Mouse (Mus musculus) T-helper 2 cell (primary cell): ENCODE measurements at regions not wholly inside any gene's neighbourhood (a gene's known extent, or its start where the extent isn't known, plus 50 kb on each side); places are given as distances from the start of the nearest gene placed in this dataset.

Experiments
- in situ Hi-C: fragments of 300-600 bp; cut with MboI, MseI; formaldehyde crosslinking; loops from one replicate; pipeline ENCODE4 v1.15.1; 2025; ENCODE audit warnings: high pct_unique_total_duplicates

GRCm38 (mm10) chr4:95180999-95181398 lies 129.0 kb upstream of the Jun start:
- in situ Hi-C loops, result no loop called here

GRCm38 (mm10) chr4:95184180-95184579 lies 132.2 kb upstream of the Jun start:
- in situ Hi-C loops, result no loop called here

- in situ Hi-C loops, result no loop called here
These were observed 133.3 kb upstream of the Jun start for GRCm38 (mm10) chr4:95185113-95185915.

GRCm38 (mm10) chr4:95185916-95186200 lies 133.8 kb upstream of the Jun start:
- in situ Hi-C loops, result no loop called here

GRCm38 (mm10) chr4:95188107-95188506 lies 136.1 kb upstream of the Jun start:
- in situ Hi-C loops, result no loop called here

GRCm38 (mm10) chr4:95191654-95192406 lies 139.8 kb upstream of the Jun start:
- in situ Hi-C loops, result no loop called here

- in situ Hi-C loops, result no loop called here
These were observed 140.5 kb upstream of the Jun start for GRCm38 (mm10) chr4:95192562-95192961.

GRCm38 (mm10) chr4:95193028-95193427 lies 141.0 kb upstream of the Jun start:
- in situ Hi-C loops, result no loop called here

- in situ Hi-C loops, result no loop called here
These were observed 141.5 kb upstream of the Jun start for GRCm38 (mm10) chr4:95193473-95193872.

- in situ Hi-C loops, result no loop called here
These were observed 142.8 kb upstream of the Jun start for GRCm38 (mm10) chr4:95194621-95195455.

- in situ Hi-C loops, result no loop called here
These were observed 144.1 kb upstream of the Jun start for GRCm38 (mm10) chr4:95196106-95196505.

GRCm38 (mm10) chr4:95197077-95197711 lies 145.2 kb upstream of the Jun start:
- in situ Hi-C loops, result no loop called here

- in situ Hi-C loops, result no loop called here
These were observed 147.4 kb upstream of the Jun start for GRCm38 (mm10) chr4:95199394-95199793.

- in situ Hi-C loops, result no loop called here
These were observed 148.1 kb upstream of the Jun start for GRCm38 (mm10) chr4:95200130-95200529.

GRCm38 (mm10) chr4:95202478-95202877 lies 150.5 kb upstream of the Jun start:
- in situ Hi-C loops, result no loop called here

- in situ Hi-C loops, result no loop called here
These were observed 151.6 kb upstream of the Jun start for GRCm38 (mm10) chr4:95203577-95203976.

GRCm38 (mm10) chr4:95205372-95205771 lies 153.3 kb upstream of the Jun start:
- in situ Hi-C loops, result no loop called here

- in situ Hi-C loops, result no loop called here
These were observed 155.8 kb upstream of the Jun start for GRCm38 (mm10) chr4:95207783-95208182.

- in situ Hi-C loops, result no loop called here
These were observed 156.8 kb upstream of the Jun start for GRCm38 (mm10) chr4:95208827-95209226.

- in situ Hi-C loops, result no loop called here
These were observed 157.5 kb upstream of the Jun start for GRCm38 (mm10) chr4:95209322-95210119.

GRCm38 (mm10) chr4:95212561-95212960 lies 160.5 kb upstream of the Jun start:
- in situ Hi-C loops, result no loop called here
